Mouse (Mus musculus) A20 (cell line): ENCODE results near the gene Iqgap1.
A peak's percentile ranks its signal among the peaks of the same experiment; 100 is the strongest.

Experiments
- DNase-seq: peaks from one replicate; pipeline ENCODE4 v3.0.0-alpha.2; 2011; ENCODE audit warnings: low read depth, low spot score

Gene Iqgap1

DNA sequence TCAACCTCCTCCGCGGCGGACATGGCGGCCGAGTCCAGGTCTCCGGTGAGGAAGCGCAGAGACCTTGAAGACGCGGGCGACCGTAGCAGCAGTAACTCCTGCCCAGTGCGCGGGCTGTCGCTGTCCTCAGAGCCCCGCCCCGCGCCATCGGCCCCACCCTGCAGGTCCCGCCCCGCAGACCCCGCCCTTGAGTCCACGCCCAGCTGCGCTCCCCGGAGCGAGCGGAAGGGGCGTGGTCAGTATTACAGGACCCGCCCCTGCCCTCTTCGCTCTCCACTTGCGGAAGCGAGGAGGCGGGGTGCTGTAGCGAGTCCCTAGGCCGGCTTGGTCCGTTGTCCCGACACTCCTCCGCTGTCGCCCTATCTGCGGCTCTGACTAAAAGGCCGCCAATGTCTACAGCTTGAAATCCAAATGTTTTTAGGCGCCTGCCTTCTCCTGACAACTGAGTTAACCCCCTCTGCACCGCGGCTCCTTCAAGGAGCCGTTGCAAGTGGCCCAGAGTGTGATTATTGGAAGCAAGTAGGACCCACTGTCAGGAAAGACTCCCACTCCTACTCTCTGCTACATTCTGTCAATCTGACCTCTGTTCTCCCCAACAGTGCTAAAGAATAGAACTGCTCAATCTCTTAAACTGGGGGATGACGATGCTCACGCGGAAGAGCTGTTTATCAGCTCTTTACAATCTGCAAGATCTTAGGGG, 22.5 kb downstream of the Iqgap1 start:
- DNase-seq = peak; percentile 98

- DNase-seq = no peak
These were observed 23.2 kb downstream of the Iqgap1 start for GRCm38 (mm10) chr7:80802412-80803160.

DNA sequence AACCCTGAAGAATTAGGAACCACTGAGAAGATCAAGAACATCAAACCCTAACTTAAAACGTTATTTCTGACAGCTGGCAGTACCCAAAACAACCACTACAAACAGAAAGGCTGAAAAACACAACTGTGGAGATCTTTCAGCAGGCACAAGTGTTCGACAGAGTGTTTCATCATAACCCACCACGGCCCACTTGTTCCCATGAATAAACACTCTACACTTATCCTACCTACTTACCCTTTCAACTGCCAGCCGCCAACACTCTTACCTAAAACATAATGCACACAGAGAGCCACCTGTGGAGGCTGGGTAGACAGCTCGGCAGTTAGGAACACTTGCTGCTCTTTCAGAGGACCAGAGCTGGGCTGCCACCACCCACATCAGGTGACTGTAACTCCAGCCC, 26.5 kb downstream of the Iqgap1 start:
- DNase-seq = no peak

DNA sequence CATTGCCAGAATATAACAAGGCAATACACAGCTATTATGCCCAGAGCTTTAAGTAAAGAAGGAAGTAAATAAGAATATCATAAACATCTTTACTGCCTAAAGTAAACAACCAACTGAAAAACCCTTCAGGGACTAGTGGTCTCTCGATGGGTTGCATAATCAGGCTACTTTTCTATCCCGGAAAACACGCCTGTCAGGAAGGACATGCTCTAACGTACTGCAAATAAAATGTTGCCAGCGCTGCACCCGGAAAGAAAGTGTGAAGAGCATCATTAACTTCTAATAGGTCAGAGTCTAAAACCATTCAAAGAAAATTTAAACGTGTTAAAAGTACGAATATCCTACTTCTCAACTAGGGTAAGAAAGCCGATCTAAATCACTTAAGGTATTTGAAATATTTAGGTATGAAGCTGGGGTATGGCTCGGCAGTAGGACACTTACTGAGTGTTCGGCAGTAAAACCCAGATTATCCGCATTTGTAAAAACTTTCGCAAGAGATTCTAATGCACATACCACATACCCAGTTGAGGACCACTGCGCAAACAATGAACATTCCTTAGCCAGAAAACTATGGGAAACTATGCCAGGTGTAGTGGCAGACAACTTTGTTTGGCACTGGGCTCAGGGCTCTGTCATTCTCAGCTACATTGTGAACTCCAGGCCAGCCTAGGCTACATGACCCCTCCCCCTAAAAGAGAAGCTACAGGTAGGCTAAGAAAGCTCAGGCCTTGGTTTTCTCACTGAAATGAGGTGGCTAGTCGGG, 28.8 kb downstream of the Iqgap1 start:
- no peak for DNase-seq

- no peak for DNase-seq
These were observed 29.5 kb downstream of the Iqgap1 start for GRCm38 (mm10) chr7:80796258-80796657.

- DNase-seq = no peak
These were observed 36.2 kb downstream of the Iqgap1 start for GRCm38 (mm10) chr7:80789534-80789933.

DNA sequence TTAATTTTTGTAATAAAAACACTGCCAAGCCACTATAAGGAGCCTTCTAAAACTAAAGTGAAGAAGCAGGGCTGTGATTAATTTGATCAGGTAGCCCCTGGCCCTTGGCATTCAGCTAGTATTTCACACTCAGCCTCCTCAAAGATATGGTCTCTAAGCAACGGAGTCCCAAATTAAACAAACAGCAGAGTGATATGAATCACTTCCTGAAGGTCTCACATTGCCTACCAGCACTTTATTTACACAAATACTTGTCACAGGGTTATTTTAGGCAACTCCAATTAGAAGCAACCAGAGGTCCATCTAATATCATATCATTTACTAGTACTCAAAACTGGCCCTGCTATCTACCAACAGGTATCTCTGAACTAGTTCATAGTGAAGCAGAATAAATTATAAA, 36.7 kb downstream of the Iqgap1 start:
- peak; percentile 54 for DNase-seq

DNA sequence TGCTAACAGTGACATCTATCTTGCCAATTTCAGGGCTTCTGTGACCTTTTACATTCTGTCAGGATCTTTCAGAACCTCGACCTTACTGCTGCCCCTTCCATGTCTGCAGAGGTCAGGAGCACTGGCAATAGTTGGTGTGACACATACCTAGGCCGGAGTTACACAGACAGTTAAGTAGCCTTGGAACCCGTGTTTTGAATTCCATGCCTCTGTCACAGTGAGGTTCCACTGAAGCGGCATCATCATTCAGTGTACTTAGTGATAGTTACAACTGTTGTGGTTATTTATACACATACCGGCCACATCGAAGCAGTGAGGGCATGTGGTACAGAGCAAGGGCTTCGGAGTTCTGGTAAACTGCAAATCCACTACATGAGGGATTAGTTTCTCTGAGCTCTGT, 37.8 kb downstream of the Iqgap1 start:
- DNase-seq = no peak

- DNase-seq = no peak
These were observed 39.0 kb downstream of the Iqgap1 start for GRCm38 (mm10) chr7:80786746-80787145.

DNA sequence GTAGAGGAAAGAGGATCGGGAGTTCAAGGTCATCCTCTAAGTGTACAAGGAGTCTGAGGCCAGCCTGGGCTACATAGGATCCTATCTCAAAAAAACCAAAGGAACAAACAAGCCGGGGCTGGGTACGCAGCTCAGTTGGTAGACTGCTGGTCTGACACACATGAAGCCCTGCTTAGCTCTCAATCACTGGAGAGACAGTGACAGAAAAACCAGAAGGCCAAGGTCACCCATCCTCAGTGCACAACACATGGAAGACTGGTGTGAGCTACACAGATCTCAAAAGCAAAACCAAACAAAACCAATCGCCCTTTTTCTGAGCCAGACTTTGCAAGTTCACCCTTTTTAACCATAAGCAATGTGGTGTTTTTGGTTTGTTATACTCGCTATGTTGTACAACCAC, 41.9 kb downstream of the Iqgap1 start:
- DNase-seq = no peak

- DNase-seq = peak; percentile 87
These were observed 43.3 kb downstream of the Iqgap1 start for GRCm38 (mm10) chr7:80782155-80783109.

DNA sequence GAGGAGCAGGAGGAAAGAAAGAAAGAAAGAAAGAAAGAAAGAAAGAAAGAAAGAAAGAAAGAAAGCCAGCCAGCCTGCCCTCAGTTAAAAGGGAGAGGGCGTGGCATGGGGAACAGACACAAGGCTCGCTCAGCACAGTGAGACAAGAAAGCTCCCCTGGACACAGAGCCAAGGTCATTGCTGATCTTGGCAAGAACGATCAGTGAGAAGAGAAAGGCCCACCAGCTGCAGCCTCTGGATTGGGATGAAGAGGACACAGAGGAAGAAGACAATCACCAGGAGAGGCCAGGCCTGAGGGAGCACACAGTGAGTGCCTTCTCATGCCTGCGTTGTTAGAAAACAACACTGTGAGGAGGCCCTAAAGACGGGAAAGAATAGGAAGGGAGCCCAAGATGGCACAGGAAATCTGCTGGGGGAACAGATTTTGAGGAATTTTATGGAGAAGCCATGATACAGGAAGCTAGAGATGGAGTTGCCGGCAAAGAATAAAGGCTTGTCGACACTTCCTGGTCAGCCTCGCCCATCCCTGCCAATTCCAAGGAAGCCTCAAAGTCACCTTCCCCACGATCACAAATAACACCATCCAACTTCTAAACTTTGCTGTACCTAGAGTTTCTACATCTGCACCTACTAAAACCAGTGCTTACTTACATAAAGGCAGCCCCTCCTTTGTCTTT, 44.2 kb downstream of the Iqgap1 start:
- DNase-seq = no peak

DNA sequence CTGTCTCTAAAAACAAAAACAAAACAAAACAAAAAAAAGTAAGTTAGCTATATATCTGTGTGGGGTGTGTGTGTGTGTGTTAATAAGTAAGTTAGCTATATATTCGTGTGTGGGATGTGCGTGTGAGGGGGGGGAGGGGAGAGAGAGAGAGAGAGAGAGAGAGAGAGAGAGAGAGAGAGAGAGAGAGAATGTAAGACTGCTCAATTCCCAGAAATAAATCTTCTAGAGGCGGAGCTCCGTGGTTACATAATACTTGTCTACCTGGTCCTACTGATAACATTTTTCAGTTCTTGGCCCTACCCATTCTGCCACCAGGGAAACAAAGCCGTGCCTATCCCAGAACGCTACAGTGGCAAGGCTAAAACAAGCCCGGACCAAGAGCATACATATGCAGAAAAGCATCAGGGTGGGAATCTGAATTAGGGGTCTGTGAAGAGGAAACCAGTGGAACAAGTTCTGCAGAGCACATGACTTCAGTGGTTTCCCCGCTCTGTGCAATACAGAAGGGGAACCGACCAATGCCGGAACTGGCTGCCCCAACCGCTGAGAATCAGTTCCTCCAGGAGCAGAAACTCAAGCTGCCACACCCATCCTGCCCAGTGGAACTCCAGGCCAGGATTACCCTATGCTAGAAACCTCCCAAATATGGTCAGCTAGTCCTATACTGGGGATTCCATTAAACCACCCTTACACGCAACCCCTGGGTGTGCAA, 46.7 kb downstream of the Iqgap1 start:
- peak; percentile 84 for DNase-seq

DNA sequence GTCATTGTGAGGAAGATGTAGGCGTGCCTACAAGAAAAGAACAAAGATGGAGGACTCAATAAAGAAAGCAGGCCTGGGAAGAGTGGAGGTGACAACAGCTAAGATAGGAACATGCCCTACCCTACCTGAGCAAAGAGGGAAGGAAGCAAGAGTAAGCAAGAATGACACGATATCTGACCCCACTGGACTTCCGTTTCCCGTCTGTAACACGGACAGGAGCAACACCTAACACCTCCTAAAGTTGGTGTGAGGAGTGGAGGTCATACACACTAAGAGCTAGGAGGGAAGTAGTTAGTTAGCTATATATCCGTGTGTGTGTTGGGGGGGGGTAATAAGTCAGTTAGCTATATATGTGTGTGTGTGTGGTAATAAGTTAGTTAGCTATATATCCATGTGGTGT, 47.4 kb downstream of the Iqgap1 start:
- no peak for DNase-seq

GRCm38 (mm10) chr7:80777151-80777550, 48.6 kb downstream of the Iqgap1 start:
- no peak for DNase-seq

DNA sequence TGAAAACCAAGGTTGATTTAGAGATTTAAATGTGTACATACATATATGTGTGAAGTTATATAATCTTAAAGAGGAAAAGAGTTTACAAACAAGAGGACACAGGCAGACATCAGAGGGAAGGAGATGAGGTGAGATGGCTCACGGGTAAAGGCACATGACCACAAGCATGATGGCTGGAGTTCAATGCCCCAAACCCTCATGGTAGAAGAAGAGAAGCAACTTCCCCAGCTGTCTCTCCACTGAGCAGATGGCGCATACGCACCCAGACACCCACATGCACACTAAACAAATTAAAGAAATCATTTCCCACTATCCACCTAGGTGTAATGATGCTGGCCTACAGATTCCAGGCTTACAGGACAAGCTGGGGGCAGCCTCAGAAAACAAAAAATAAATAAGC, 49.7 kb downstream of the Iqgap1 start:
- DNase-seq = no peak

- DNase-seq = no peak
These were observed 50.3 kb downstream of the Iqgap1 start for GRCm38 (mm10) chr7:80775448-80775904.

DNA sequence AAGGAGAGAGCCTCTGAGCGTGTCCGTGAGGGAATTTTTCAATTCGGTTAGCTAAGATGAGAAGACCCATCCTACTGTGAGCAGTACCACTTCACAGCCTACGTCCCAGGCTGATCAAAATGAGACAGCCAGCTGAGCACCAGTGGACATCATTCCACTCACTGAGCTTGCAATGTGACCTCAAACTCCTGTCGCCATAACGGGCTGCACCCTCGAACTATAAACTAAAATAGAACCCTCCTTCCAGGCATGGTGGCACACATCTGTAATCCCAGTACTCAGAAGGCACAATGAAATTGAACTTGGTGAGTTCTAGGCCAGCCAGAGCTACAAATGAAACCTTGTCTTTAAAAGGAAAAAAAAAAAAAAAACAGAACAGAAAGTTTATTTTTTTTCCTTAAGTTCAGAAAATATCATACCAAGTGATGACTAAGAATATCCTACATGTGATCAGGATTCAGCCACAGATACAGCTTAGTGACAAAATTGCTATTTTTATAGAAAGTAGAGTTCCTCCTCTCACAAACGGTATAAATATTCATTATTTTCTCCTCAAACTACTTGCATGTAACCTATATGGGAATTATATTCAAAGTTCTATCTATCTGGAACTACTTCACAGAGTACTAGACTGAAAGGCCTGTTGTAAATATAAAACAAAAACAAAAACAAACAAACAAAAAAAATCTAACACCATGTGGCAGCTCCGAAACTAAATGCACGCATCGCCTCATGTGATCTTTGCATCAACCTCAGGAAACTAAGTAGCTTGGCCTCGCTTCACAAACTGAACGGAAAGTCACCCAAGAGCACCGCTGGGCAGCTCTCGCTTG, 50.9 kb downstream of the Iqgap1 start:
- DNase-seq = no peak
